In the genomic region with DNA sequence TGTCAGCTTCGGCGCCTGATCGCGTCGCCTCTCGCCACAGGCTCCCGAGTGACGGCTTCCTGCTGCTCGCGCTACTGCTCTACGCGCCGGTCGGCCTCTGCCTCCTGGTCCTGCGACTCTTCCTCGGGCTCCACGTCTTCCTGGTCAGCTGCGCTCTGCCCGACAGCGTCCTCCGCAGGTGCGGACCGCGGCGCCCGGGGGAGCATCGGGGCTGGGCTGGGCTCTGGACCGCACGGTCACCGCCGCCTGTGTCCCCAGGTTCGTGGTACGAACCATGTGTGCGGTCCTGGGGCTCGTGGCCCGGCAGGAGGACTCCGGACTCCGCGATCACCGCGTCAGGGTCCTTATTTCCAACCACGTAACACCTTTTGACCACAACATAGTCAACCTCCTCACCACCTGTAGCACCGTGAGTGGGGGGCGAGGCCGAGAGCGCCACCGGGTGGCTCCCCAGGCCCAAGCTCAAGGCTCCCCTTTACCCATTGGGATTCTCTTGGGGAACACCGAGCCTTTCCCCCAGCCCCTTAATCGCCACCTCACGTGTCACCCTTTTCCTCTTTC, we compare ENCODE assay signal across 7 mouse cellular contexts. TPM values are rescaled to one million over a fixed set of nuclear protein-coding genes. Genes with fewer than 3 reads are reported as not detected.
DNase-seq lines count a peak whose midpoint lies in the region; TF ChIP-seq lines count a peak whose summit lies in the region.

TSS of gene Htra2 (minus strand) at position 403 of the 561 bp plus-strand sequence.

- H3K27ac ChIP-seq in forebrain, embryonic 10.5 days: peak within 1 kb of the TSS; percentile 93
- peak within 1 kb of the TSS; percentile 86 for H3K27ac ChIP-seq in testis, adult 2 months (ENCODE audit: control insufficient read depth, insufficient read depth, low read depth, low read length)

- TF ChIP-seq POLR2A in testis, adult 2 months (IDR thresholded peaks at IDR 0.05; ENCODE audit: control insufficient read depth, low read depth, low read length): no peak

- H3K36me3 ChIP-seq in forebrain, embryonic 10.5 days (replicated peaks): peaks cover 58% of the 10 kb centered on the region
- no peaks in the 10 kb centered on the region for H3K36me3 ChIP-seq in testis, adult 2 months (ENCODE audit: control insufficient read depth, insufficient read depth, low read length)

- DNase-seq in CD4-positive, CD25-positive, alpha-beta regulatory T cell, adult 2 months (ENCODE audit: low read depth, low spot score): peak; percentile 58
- DNase-seq in NIH3T3 (ENCODE audit: low read depth): peak; percentile 68
- DNase-seq in forebrain, embryonic 10.5 days (ENCODE audit: extremely low spot score, low spot score): peak; percentile 42
- no peak for DNase-seq in heart, postnatal 10 days
- no peak for DNase-seq in layer of hippocampus, postnatal 36 days
- DNase-seq in lung, postnatal 36 days: peak; percentile 43

- no peak for TF ChIP-seq CTCF in testis, adult 2 months (IDR thresholded peaks at IDR 0.05; ENCODE audit: control insufficient read depth, insufficient read depth, insufficient replicate concordance, low read depth, low read length)

- H3K27me3 ChIP-seq in forebrain, embryonic 10.5 days (ENCODE audit: poor library complexity, severe bottlenecking): peaks cover 16% of the 10 kb centered on the region
- no peaks in the 10 kb centered on the region for H3K27me3 ChIP-seq in testis, adult 2 months (ENCODE audit: control insufficient read depth, insufficient read depth, low read length)

- peaks cover 36% of the 10 kb centered on the region for H3K4me1 ChIP-seq in forebrain, embryonic 10.5 days
- peaks cover 12% of the 10 kb centered on the region for H3K4me1 ChIP-seq in testis, adult 2 months (ENCODE audit: control insufficient read depth, insufficient read depth, low read length)

- H3K4me3 ChIP-seq in forebrain, embryonic 10.5 days: peak within 1 kb of the TSS; percentile 97
- H3K4me3 ChIP-seq in testis, adult 2 months (ENCODE audit: control insufficient read depth, low read depth, low read length): peak within 1 kb of the TSS; percentile 87

- H3K9me3 ChIP-seq in forebrain, embryonic 10.5 days: no peaks in the 10 kb centered on the region

- WGBS in forebrain, embryonic 10.5 days: under 1% methylated on average over 50 of the region's 50 CpGs

- intact Hi-C loops in heart, postnatal 10 days (cut with DNase I): loop anchor here (1.0 to 2.0 kb wide), 2 partner anchors 46 to 58 kb away; partner anchors contain the start of genes Ccdc142 and Gm42688

RNA-seq across cellular contexts. Expression of gene Htra2, which starts in this region (rescaled TPM):
- 78.1 and 92.0 TPM in 2 replicates for polyA plus RNA-seq in forebrain, embryonic 10.5 days (2016; fragmentation: Nextera tagmentation; extraction: Ambion mirVana)
- 10 to 100 TPM; 32.9 to 35.6 TPM for total RNA-seq in heart, postnatal 10 days (2021)
- total RNA-seq in layer of hippocampus, postnatal 36 days (2021): 10 to 100 TPM; 47.1 to 49.0 TPM
- 30.4 and 30.9 TPM in 2 replicates for polyA plus RNA-seq in testis, adult 2 months (2012; rRNA removed)

Comparison
In these comparisons a context has a peak if more than half of its experiments do, and no peak if none do; other contexts are left out.
1. DNase-seq: peak in CD4-positive, CD25-positive, alpha-beta regulatory T cell, adult 2 months (single experiment), NIH3T3 (single experiment), forebrain, embryonic 10.5 days (single experiment) and lung, postnatal 36 days (single experiment); none in heart, postnatal 10 days (0 of 2) and layer of hippocampus, postnatal 36 days (0 of 2).